Mouse (Mus musculus) kidney, adult 8-10 months (tissue): ENCODE measurements around the gene Vegfa.
"Not testable (repeated sequence)": the region's sequence is repeated elsewhere in the genome, so short reads cannot be mapped to it uniquely, and the experiment has no call there.

Experiments used
- DNase-seq, 2 experiments: peaks; one replicate each; pipeline ENCODE4 v3.0.0; 2022

The Vegfa gene

GRCm38 (mm10) chr17:45986915-45987314, 45.3 kb downstream of the Vegfa start:
- DNase-seq, result peak in 1 of 2 experiments; percentile 35

GRCm38 (mm10) chr17:45986374-45986773, 45.8 kb downstream of the Vegfa start:
- no peak for DNase-seq

GRCm38 (mm10) chr17:45983185-45983584, 49.0 kb downstream of the Vegfa start:
- DNase-seq, result not testable (repeated sequence)

- DNase-seq, result no peak
These were observed 50.3 kb downstream of the Vegfa start for GRCm38 (mm10) chr17:45981841-45982240.

- DNase-seq, result no peak
These were observed 53.0 kb downstream of the Vegfa start for GRCm38 (mm10) chr17:45979025-45979805.

GRCm38 (mm10) chr17:45974461-45974860, 57.7 kb downstream of the Vegfa start:
- DNase-seq, result no peak

GRCm38 (mm10) chr17:45973214-45973613, 59.0 kb downstream of the Vegfa start:
- peak; percentile 80 to 87 for DNase-seq

GRCm38 (mm10) chr17:45972405-45972804, 59.8 kb downstream of the Vegfa start:
- DNase-seq, result no peak

GRCm38 (mm10) chr17:45971800-45972199, 60.4 kb downstream of the Vegfa start:
- no peak for DNase-seq

GRCm38 (mm10) chr17:45970741-45971550, 61.2 kb downstream of the Vegfa start:
- DNase-seq, result peak; percentile 36 to 41

- DNase-seq, result no peak
These were observed 62.6 kb downstream of the Vegfa start for GRCm38 (mm10) chr17:45969596-45969995.

GRCm38 (mm10) chr17:45968341-45968740, 63.8 kb downstream of the Vegfa start:
- no peak for DNase-seq
